Mouse (Mus musculus): Measurements from ENCODE around the gene Psg19. TPM values are rescaled to one million over a fixed set of nuclear protein-coding genes. Genes with fewer than 3 reads are reported as not detected.
"Not testable (repeated sequence)": the region's sequence is repeated elsewhere in the genome, so short reads cannot be mapped to it uniquely, and the experiment has no call there.

Psg19 gene
- polyA plus RNA-seq, 1 experiment from 2014 or later: not detected

GRCm38 (mm10) chr7:18748994-18749895 is 49.1 kb downstream of the Psg19 start:
- Histone ChIP-seq H3K4me1 (ENCODE audit: control insufficient read depth, insufficient read depth, low read length) (no peaks in the 10 kb centered on the region), H3K9me3 (replicated peaks; ENCODE audit: control insufficient read depth, low read length) (no peaks in the 10 kb centered on the region; the same call in 1 of the 2 replicates), H3K9ac (ENCODE audit: low read length) (no peak overlapping the region), H3K27me3 (ENCODE audit: control insufficient read depth, insufficient read depth, low read length) (peaks cover 9% of the 10 kb centered on the region), H3K36me3 (ENCODE audit: control insufficient read depth, insufficient read depth) (no peaks in the 10 kb centered on the region), H3K4me2 (ENCODE audit: low read depth, low read length) (no peak overlapping the region), H3K4me3 (ENCODE audit: low read length) (no peak overlapping the region), H3K27ac (ENCODE audit: low read length) (no peak overlapping the region)
- no peak for ATAC-seq (replicated peaks; ENCODE audit: extremely low read depth, insufficient read depth, low FRiP score)
- WGBS: 18% methylated on average over 6 of the region's 6 CpGs

GRCm38 (mm10) chr7:18747420-18747819 is 50.9 kb downstream of the Psg19 start:
- not testable (repeated sequence) for H3K4me1 ChIP-seq (ENCODE audit: control insufficient read depth, insufficient read depth, low read length); H3K27me3 ChIP-seq (ENCODE audit: control insufficient read depth, insufficient read depth, low read length); H3K4me3 ChIP-seq (ENCODE audit: low read length); H3K9me3 ChIP-seq (replicated peaks; ENCODE audit: control insufficient read depth, low read length); ATAC-seq (replicated peaks; ENCODE audit: extremely low read depth, insufficient read depth, low FRiP score); H3K27ac ChIP-seq (ENCODE audit: low read length); H3K4me2 ChIP-seq (ENCODE audit: low read depth, low read length); H3K36me3 ChIP-seq (ENCODE audit: control insufficient read depth, insufficient read depth); H3K9ac ChIP-seq (ENCODE audit: low read length)
- WGBS: 61% methylated on average over 2 of the region's 2 CpGs

- peaks cover 9% of the 10 kb centered on the region for H3K27me3 ChIP-seq (ENCODE audit: control insufficient read depth, insufficient read depth, low read length)
- WGBS: 12% methylated on average over 20 of the region's 20 CpGs
- no peaks in the 10 kb centered on the region for H3K4me1 ChIP-seq (ENCODE audit: control insufficient read depth, insufficient read depth, low read length)
- peak overlapping the region; percentile 52 for H3K4me2 ChIP-seq (ENCODE audit: low read depth, low read length)
- peak overlapping the region; percentile 15 for H3K9ac ChIP-seq (ENCODE audit: low read length)
- H3K36me3 ChIP-seq (ENCODE audit: control insufficient read depth, insufficient read depth): no peaks in the 10 kb centered on the region
- ATAC-seq (replicated peaks; ENCODE audit: extremely low read depth, insufficient read depth, low FRiP score): no peak
- peak overlapping the region; percentile 29 for H3K4me3 ChIP-seq (ENCODE audit: low read length)
- no peaks in the 10 kb centered on the region; the same call in 1 of the 2 replicates for H3K9me3 ChIP-seq (replicated peaks; ENCODE audit: control insufficient read depth, low read length)
- H3K27ac ChIP-seq (ENCODE audit: low read length): no peak overlapping the region
Observed at GRCm38 (mm10) chr7:18746189-18746860, 52.0 kb downstream of the Psg19 start.

Other genes starting within 250 kb of the Psg19 start
- not detected in 2 replicates for gene Psg27, start 231.2 kb downstream of the Psg19 start, polyA plus RNA-seq (2015; fragmentation: Nextera tagmentation; extraction: Ambion mirVana)
- not detected in 2 replicates for gene Psg23, start 182.0 kb downstream of the Psg19 start, polyA plus RNA-seq (2015; fragmentation: Nextera tagmentation; extraction: Ambion mirVana)
- not detected in 2 replicates for gene Psg21, start 141.8 kb downstream of the Psg19 start, polyA plus RNA-seq (2015; fragmentation: Nextera tagmentation; extraction: Ambion mirVana)
- not detected in 2 replicates for gene Psg20, start 112.3 kb downstream of the Psg19 start, polyA plus RNA-seq (2015; fragmentation: Nextera tagmentation; extraction: Ambion mirVana)
- not detected in 2 replicates for gene Psg22, start 80.4 kb downstream of the Psg19 start, polyA plus RNA-seq (2015; fragmentation: Nextera tagmentation; extraction: Ambion mirVana)
- gene Psg17, start 23.1 kb upstream of the Psg19 start, polyA plus RNA-seq (2015; fragmentation: Nextera tagmentation; extraction: Ambion mirVana): not detected in 2 replicates
- 0.50 and 0.69 TPM in 2 replicates for gene Mill2, start 41.4 kb upstream of the Psg19 start, polyA plus RNA-seq (2015; fragmentation: Nextera tagmentation; extraction: Ambion mirVana)
- 3.5 and 5.7 TPM in 2 replicates for gene Pglyrp1, start 72.8 kb upstream of the Psg19 start, polyA plus RNA-seq (2015; fragmentation: Nextera tagmentation; extraction: Ambion mirVana)
- 21.7 and 23.7 TPM in 2 replicates for gene Ccdc61, start 111.9 kb upstream of the Psg19 start, polyA plus RNA-seq (2015; fragmentation: Nextera tagmentation; extraction: Ambion mirVana)
- 0.64 and 0.82 TPM in 2 replicates for gene Nova2, start 127.4 kb upstream of the Psg19 start, polyA plus RNA-seq (2015; fragmentation: Nextera tagmentation; extraction: Ambion mirVana)
- not detected in 2 replicates for gene Nanos2, start 188.9 kb upstream of the Psg19 start, polyA plus RNA-seq (2015; fragmentation: Nextera tagmentation; extraction: Ambion mirVana)
- 1.8 and 1.9 TPM in 2 replicates for gene Mypop, start 192.7 kb upstream of the Psg19 start, polyA plus RNA-seq (2015; fragmentation: Nextera tagmentation; extraction: Ambion mirVana)
- gene Irf2bp1, start 205.5 kb upstream of the Psg19 start, polyA plus RNA-seq (2015; fragmentation: Nextera tagmentation; extraction: Ambion mirVana): 12.5 and 12.7 TPM in 2 replicates
- gene Foxa3, start 225.0 kb upstream of the Psg19 start, polyA plus RNA-seq (2015; fragmentation: Nextera tagmentation; extraction: Ambion mirVana): 0.17 and 0.37 TPM in 2 replicates
- gene Sympk, start 225.9 kb upstream of the Psg19 start, polyA plus RNA-seq (2015; fragmentation: Nextera tagmentation; extraction: Ambion mirVana): 25.3 and 25.6 TPM in 2 replicates